Mouse (Mus musculus): ENCODE data around the gene Lbhd2. TPM values are rescaled to one million over a fixed set of nuclear protein-coding genes. Genes with fewer than 3 reads are reported as not detected.

Gene Lbhd2
- 2.0 and 3.4 TPM in 2 replicates for polyA plus RNA-seq (2015; fragmentation: Nextera tagmentation; extraction: Ambion mirVana)

DNA sequence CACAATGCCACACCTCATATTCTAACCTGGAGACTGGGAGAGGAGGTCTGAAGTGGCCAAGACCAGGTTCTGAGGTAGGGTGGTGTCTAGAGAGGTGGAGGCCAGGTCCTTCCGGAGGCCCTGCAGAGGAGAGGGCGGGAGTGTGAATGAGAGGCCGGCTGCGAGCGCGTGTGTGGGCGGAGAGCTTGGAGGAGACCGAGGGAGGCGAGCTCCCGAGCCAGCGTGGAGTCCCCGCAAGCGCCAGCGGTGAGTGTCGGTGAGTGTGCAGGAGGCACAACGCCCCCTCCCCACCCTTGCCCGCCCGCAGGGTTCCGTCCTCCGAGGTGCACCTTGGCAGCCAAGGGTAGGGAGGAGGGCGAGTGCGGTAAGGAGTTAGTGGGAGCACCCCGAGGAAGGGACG, at the start of gene Lbhd2:
Gene Lbhd2, plus strand, starts transcription at position 188 of the 400 bp plus-strand sequence.
- ATAC-seq (ENCODE audit: insufficient number of reproducible peaks, insufficient read depth, low FRiP score, low TSS enrichment, low read depth) = no peak
- H3K4me1 ChIP-seq = peaks cover 21% of the 10 kb centered on the region
- H3K9me3 ChIP-seq = no peaks in the 10 kb centered on the region
- peak within 1 kb of the TSS; percentile 60 for H3K4me2 ChIP-seq
- H3K27me3 ChIP-seq = peaks cover 59% of the 10 kb centered on the region
- H3K4me3 ChIP-seq = peak within 1 kb of the TSS; percentile 29
- H3K36me3 ChIP-seq = no peaks in the 10 kb centered on the region
- peak within 1 kb of the TSS; percentile 40 for H3K9ac ChIP-seq
- 3% methylated on average over 24 of the region's 24 CpGs for WGBS
- H3K27ac ChIP-seq = no peak within 1 kb of the TSS

DNA sequence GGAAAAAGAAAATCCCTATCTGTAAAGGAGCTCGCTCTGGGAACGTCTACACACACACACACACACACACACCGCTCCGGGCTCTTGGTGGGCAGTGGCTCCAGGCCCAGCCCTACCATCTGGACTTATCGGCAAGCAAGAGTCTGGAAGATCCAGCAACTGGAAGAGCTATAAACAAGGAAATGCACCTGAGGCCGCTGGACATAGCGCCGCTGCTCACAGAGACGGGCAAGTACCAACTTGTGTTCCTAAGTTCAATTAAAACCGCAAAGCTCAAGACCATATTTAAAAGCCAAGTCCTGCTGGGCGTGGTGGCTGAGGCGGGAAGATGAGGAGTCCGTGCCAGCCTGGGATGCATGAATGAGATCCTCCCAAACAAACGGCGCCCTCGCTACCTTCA, 45.9 kb upstream of the Lbhd2 start:
- Histone ChIP-seq H3K9me3 (no peaks in the 10 kb centered on the region), H3K4me2 (no peak overlapping the region), H3K27me3 (no peaks in the 10 kb centered on the region), H3K36me3 (no peaks in the 10 kb centered on the region), H3K9ac (no peak overlapping the region; the same call in 1 of the 2 replicates), H3K4me1 (peaks cover 71% of the 10 kb centered on the region), H3K4me3 (no peak overlapping the region), H3K27ac (0 out of 2 replicates have a peak overlapping the region, but pooled peaks have one; percentile 44)
- 83% methylated on average over 16 of the region's 16 CpGs for WGBS
- no peak for ATAC-seq (ENCODE audit: insufficient number of reproducible peaks, insufficient read depth, low FRiP score, low TSS enrichment, low read depth)

DNA sequence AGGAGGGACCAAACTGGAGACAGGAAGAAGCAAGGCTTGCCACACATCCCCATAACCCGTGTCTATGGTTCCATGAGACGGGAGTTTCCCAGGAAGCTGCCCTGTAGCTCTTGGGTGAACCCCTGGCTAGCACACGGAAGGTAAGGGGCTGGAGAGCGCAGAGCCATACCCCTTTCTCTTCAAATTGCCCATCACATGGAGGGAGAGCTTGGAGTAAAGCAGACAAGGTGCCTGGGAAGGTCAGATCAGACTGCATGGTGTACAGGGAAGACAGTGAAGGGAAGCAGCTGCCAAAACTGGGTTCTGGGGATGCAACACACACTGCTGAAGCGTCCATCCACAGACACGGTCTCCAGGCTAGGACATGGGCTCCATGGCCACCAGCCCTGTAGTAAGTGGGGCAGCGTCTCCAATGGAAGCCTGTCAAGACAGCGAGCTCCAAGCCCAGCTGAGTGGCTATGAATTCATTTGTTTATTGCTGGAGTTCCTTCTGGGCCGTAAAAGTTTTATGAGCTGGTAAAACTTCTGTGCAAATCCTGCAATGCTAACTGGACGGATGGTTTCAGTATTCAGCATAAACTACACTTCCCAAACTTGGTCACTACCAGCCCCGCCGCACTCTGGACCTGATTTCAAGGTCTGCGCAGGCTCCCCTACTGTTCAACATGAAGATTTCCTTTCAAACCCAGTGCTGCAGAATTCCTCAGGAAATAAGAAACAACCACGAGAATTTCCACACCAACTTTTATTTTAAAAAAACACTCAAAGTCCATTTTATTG, 45.1 kb upstream of the Lbhd2 start:
- Histone ChIP-seq H3K9ac (no peak overlapping the region), H3K4me3 (no peak overlapping the region), H3K9me3 (no peaks in the 10 kb centered on the region), H3K4me1 (peaks cover 69% of the 10 kb centered on the region), H3K4me2 (0 out of 2 replicates have a peak overlapping the region, but pooled peaks have one; percentile 5), H3K36me3 (no peaks in the 10 kb centered on the region), H3K27ac (peak overlapping the region; percentile 44), H3K27me3 (no peaks in the 10 kb centered on the region)
- ATAC-seq (ENCODE audit: insufficient number of reproducible peaks, insufficient read depth, low FRiP score, low TSS enrichment, low read depth) = no peak
- 72% methylated on average over 14 of the region's 14 CpGs for WGBS

DNA sequence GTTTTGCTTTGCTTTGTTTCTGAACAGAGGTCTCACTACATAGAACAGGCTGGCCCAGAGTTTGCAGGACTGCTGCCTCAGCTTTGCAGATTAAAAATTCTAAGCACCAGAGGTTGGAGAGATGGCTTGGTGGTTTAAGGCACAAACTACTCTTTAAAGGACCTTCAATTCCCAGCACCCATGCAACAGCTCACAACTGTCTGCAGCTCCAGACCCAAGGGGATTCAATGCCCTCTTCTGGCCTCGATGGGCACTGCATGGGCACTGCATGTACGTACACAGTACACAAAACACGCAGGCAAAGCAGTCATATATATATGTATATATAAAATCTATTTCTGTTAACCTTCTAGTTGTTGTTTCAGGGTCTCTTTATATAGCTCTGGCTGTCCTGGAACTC, 42.4 kb upstream of the Lbhd2 start:
- Histone ChIP-seq H3K27ac (no peak overlapping the region), H3K9ac (no peak overlapping the region), H3K4me3 (no peak overlapping the region), H3K9me3 (no peaks in the 10 kb centered on the region), H3K4me1 (peaks cover 73% of the 10 kb centered on the region), H3K36me3 (no peaks in the 10 kb centered on the region), H3K27me3 (no peaks in the 10 kb centered on the region), H3K4me2 (no peak overlapping the region)
- no peak for ATAC-seq (ENCODE audit: insufficient number of reproducible peaks, insufficient read depth, low FRiP score, low TSS enrichment, low read depth)
- WGBS = 87% methylated on average over 3 of the region's 3 CpGs

DNA sequence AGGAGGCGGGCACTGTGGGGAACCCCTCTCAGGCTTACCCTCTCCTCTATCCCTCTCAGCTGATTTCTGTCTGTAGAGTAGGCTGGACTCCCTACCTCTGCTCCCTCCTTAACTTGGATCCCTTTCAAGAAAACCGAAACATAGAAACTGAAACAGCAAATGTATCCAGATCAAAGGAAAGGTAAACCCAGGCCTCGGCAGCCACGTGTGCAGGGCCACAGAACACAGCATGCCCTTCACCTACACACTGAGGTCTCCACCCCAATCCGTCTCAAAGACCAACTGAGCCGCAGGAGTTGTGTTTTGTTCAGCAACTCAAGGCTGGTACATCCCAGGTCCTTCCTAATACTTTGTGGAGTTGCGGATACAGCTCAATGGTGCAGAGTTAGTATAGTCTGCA, 39.5 kb upstream of the Lbhd2 start:
- H3K9me3 ChIP-seq = no peaks in the 10 kb centered on the region
- H3K4me2 ChIP-seq = no peak overlapping the region
- H3K4me3 ChIP-seq = no peak overlapping the region
- no peaks in the 10 kb centered on the region for H3K27me3 ChIP-seq
- no peaks in the 10 kb centered on the region for H3K36me3 ChIP-seq
- 83% methylated on average over 7 of the region's 7 CpGs for WGBS
- no peak for ATAC-seq (ENCODE audit: insufficient number of reproducible peaks, insufficient read depth, low FRiP score, low TSS enrichment, low read depth)
- no peak overlapping the region for H3K9ac ChIP-seq
- H3K4me1 ChIP-seq = peaks cover 72% of the 10 kb centered on the region
- H3K27ac ChIP-seq = peak overlapping the region; percentile 22

DNA sequence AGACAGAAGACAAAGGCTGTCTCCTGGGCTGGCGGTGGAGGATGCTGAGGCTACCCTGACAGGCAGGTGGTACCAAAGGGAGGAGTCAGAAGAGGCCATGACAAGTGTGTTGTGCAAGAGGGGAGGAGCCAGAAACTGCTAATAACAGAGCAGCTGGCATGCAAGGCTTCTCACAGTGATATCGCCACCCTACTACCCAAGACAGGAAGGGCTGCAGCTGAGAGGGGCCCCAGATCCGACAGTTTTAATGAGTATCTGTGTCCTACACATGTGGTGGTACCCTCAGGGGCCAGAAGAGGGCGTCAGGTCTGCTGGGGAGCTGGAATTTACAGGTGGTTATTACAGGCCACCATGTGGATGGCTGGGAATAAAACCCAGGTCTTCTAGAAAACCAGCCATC, 36.4 kb upstream of the Lbhd2 start:
- no peak for ATAC-seq (ENCODE audit: insufficient number of reproducible peaks, insufficient read depth, low FRiP score, low TSS enrichment, low read depth)
- Histone ChIP-seq H3K9me3 (no peaks in the 10 kb centered on the region), H3K27me3 (no peaks in the 10 kb centered on the region), H3K4me2 (no peak overlapping the region), H3K36me3 (no peaks in the 10 kb centered on the region), H3K4me3 (no peak overlapping the region), H3K9ac (no peak overlapping the region), H3K27ac (no peak overlapping the region), H3K4me1 (peaks cover 66% of the 10 kb centered on the region)
- 52% methylated on average over 4 of the region's 4 CpGs for WGBS

DNA sequence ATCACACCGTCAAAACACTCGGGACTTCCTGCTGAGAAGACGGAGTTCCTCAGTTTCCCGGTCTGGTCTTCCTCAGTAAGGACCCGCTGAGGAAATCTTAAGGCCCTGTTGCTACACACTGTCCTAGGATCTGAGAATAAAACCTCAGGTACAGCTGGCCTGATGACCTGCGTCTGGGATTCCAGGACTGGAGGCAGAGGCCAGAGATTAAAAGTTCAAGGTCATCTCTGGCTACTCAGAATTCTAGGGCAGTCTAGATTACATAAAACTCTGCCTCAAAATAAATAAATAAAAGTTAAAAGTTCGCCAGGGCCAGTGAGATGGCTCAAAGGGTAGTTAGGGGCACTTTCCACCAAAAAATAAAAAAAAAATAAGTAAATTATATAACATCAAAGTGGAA, 34.7 kb upstream of the Lbhd2 start:
- no peaks in the 10 kb centered on the region for H3K36me3 ChIP-seq
- H3K9ac ChIP-seq = no peak overlapping the region
- no peak overlapping the region for H3K4me3 ChIP-seq
- H3K4me2 ChIP-seq = no peak overlapping the region
- H3K27me3 ChIP-seq = no peaks in the 10 kb centered on the region
- H3K4me1 ChIP-seq = peaks cover 65% of the 10 kb centered on the region
- H3K27ac ChIP-seq = no peak overlapping the region
- WGBS = 86% methylated on average over 7 of the region's 7 CpGs
- no peak for ATAC-seq (ENCODE audit: insufficient number of reproducible peaks, insufficient read depth, low FRiP score, low TSS enrichment, low read depth)
- no peaks in the 10 kb centered on the region for H3K9me3 ChIP-seq

DNA sequence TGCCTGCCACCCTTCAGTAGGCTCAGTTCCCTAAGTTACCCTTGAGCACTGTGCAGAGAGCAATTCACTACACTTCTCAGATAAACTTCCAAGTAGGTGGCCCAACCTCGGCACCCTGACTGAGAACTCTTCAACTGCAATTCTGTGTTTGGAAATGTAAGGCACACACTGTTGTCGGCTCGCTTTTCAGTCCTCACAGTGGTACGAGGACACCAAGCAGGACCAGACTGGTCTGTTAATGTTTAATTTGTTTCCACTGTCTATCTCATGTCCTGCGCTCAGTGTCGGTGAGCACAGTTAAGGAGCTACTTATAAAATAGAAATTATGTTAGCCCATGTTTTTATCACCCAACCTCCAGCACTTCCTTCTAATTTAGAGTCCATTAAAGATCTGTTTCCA, 33.2 kb upstream of the Lbhd2 start:
- no peak for ATAC-seq (ENCODE audit: insufficient number of reproducible peaks, insufficient read depth, low FRiP score, low TSS enrichment, low read depth)

DNA sequence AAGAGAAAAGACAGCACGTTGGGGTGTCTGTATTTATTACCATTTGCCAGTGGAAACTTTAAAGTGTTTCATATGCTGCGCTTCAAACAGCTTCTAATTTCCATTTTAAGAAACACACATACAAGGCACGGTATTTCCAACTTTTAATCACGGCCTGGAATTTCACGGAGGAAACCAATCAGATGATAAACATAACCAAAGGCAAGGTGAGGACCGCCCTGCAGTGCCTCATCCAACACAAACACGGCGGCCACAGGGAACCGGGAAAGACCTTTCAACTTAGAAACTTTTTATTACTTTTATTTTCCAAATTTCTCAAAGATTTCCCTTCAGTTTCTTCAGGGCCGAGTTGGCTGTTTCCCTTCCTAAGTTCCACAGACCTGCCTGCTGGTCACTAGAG, 31.9 kb upstream of the Lbhd2 start:
- Histone ChIP-seq H3K36me3 (no peaks in the 10 kb centered on the region), H3K9me3 (no peaks in the 10 kb centered on the region), H3K27me3 (no peaks in the 10 kb centered on the region; the same call in 1 of the 2 replicates), H3K9ac (no peak overlapping the region), H3K4me1 (peaks cover 45% of the 10 kb centered on the region), H3K27ac (0 out of 2 replicates have a peak overlapping the region, but pooled peaks have one; percentile 5), H3K4me2 (peak overlapping the region; percentile 93), H3K4me3 (peak overlapping the region; percentile 99; the same call in 1 of the 2 replicates)
- no peak for ATAC-seq (ENCODE audit: insufficient number of reproducible peaks, insufficient read depth, low FRiP score, low TSS enrichment, low read depth)
- WGBS = 62% methylated on average over 10 of the region's 10 CpGs

More for the DNA sequence above, 33.2 kb upstream of the Lbhd2 start:
- no peak overlapping the region for H3K9ac ChIP-seq
- H3K4me1 ChIP-seq = peaks cover 53% of the 10 kb centered on the region
- H3K27ac ChIP-seq = no peak overlapping the region
- H3K36me3 ChIP-seq = no peaks in the 10 kb centered on the region
- H3K27me3 ChIP-seq = no peaks in the 10 kb centered on the region
- 79% methylated on average over 6 of the region's 6 CpGs for WGBS
- H3K9me3 ChIP-seq = no peaks in the 10 kb centered on the region
- no peak overlapping the region for H3K4me3 ChIP-seq
- no peak overlapping the region for H3K4me2 ChIP-seq

DNA sequence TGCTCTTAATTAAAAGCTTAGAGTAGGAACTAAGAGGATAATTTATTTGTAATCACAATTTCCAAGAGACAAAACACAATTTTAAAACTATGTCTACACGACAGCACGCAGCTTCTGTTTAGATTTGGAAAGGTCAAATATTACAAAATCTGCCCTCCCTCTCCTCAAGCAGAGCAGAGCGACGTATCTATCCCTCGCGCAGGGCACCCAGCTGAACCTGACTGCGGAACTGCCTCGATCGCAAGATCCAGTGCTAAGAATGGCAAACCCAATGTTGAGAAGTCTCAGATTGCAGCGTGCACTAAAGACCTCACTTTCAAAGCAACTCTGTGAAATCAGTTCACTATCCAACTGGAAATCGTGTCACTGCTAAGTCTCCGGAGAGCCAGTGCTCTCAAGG, 31.1 kb upstream of the Lbhd2 start:
- Histone ChIP-seq H3K9me3 (no peaks in the 10 kb centered on the region), H3K36me3 (no peaks in the 10 kb centered on the region), H3K4me1 (peaks cover 44% of the 10 kb centered on the region), H3K27me3 (no peaks in the 10 kb centered on the region; the same call in 1 of the 2 replicates), H3K4me2 (peak overlapping the region; percentile 93), H3K4me3 (peak overlapping the region; percentile 99), H3K27ac (peak overlapping the region; percentile 12; the same call in 1 of the 2 replicates), H3K9ac (peak overlapping the region; percentile 94)
- no peak for ATAC-seq (ENCODE audit: insufficient number of reproducible peaks, insufficient read depth, low FRiP score, low TSS enrichment, low read depth)
- WGBS = 53% methylated on average over 12 of the region's 12 CpGs

DNA sequence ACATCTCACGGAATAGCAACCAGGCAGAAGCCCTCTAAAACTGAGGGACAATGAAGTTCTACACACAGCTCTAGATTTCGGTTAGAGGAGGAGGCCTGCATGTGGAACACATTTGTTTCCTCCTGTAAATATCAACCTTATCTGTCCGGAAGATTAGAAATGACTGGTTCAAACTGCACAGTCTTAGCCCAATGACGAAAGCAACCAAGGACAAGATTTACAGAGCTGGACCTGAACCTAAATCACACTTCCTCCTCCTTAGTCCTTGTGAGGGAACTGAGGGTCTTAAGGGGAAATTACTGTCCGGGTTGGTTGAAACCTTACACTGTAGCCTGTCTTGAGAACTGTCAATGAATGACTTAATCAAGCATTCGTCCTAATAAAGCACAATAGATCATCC, 30.6 kb upstream of the Lbhd2 start:
- Histone ChIP-seq H3K9me3 (no peaks in the 10 kb centered on the region), H3K4me3 (peak overlapping the region; percentile 99), H3K9ac (peak overlapping the region; percentile 94), H3K4me1 (peaks cover 39% of the 10 kb centered on the region), H3K27me3 (no peaks in the 10 kb centered on the region; the same call in 1 of the 2 replicates), H3K36me3 (no peaks in the 10 kb centered on the region), H3K4me2 (peak overlapping the region; percentile 93), H3K27ac (peak overlapping the region; percentile 12; the same call in 1 of the 2 replicates)
- ATAC-seq (ENCODE audit: insufficient number of reproducible peaks, insufficient read depth, low FRiP score, low TSS enrichment, low read depth) = no peak
- WGBS = 21% methylated on average over 6 of the region's 6 CpGs

DNA sequence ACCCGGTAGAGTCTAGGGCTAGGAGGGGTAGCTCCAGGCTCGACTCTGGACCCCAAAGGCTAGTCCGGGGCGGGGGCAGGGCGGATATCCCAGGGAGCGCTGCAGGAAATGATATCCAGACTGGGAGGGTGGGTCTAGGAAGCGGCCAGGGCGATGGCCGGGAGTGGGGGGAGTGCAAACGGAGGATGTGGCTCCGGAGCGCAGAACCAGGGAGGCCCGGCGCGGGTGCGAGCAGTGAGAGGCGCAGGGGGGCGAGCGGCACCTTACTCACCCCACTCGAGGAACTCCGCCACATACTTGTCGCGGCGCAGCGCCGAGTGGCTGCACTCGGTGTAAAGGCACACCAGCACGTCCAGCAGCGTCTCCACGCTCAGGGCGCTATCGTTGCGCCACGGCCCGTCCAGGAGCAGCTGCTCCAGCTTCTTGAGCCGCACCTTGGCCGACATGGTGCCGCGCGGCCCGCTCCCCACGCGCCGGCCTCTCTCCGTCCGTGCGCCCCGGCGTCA, 29.7 kb upstream of the Lbhd2 start:
- WGBS = under 1% methylated on average over 49 of the region's 49 CpGs
- Histone ChIP-seq H3K9me3 (no peaks in the 10 kb centered on the region), H3K4me2 (peak overlapping the region; percentile 93), H3K4me1 (peaks cover 35% of the 10 kb centered on the region), H3K36me3 (no peaks in the 10 kb centered on the region), H3K9ac (peak overlapping the region; percentile 94), H3K27me3 (no peaks in the 10 kb centered on the region; the same call in 1 of the 2 replicates), H3K27ac (peak overlapping the region; percentile 87), H3K4me3 (peak overlapping the region; percentile 99)
- peak; percentile 13; the same call in 1 of the 2 replicates for ATAC-seq (ENCODE audit: insufficient number of reproducible peaks, insufficient read depth, low FRiP score, low TSS enrichment, low read depth)

All from embryonic facial prominence, embryonic 13.5 days (tissue).